Mouse (Mus musculus): ENCODE measurements at regions not wholly inside any gene's neighbourhood (a gene's known extent, or its start where the extent isn't known, plus 50 kb on each side); places are given as distances from the start of the nearest gene placed in this dataset.

- TF ChIP-seq CTCF (IDR thresholded peaks at IDR 0.05; ENCODE audit: control insufficient read depth, insufficient read depth, insufficient read length) (no peak), MYOD1 (IDR thresholded peaks at IDR 0.05; ENCODE audit: control insufficient read depth, insufficient read length, low read depth) (no peak), MAX (IDR thresholded peaks at IDR 0.05) (no peak), USF1 (IDR thresholded peaks at IDR 0.05; ENCODE audit: low read depth) (no peak), MYOG (IDR thresholded peaks at IDR 0.05; ENCODE audit: control insufficient read depth, extremely low read depth, insufficient read length) (no peak), CEBPB (IDR thresholded peaks at IDR 0.05; ENCODE audit: low read depth) (no peak), FOSL1 (IDR thresholded peaks at IDR 0.05; ENCODE audit: insufficient read depth, low read length, poor library complexity, severe bottlenecking) (no peak)
Observed at GRCm38 (mm10) chr13:53800978-53801377, 254.5 kb downstream of the Drd1 start.

Measured in C2C12 (cell line).